Mouse (Mus musculus) neural tube, embryonic 15.5 days (tissue): Measurements from ENCODE around the gene Ptgs2. TPM values are rescaled to one million over a fixed set of nuclear protein-coding genes. Genes with fewer than 3 reads are reported as not detected.

ENCODE experiments used
- ATAC-seq: fragments of 200-750 bp; cut with Nextera tagmentation; 2 replicates; pipeline ENCODE4 v1.8.0; 2017; ENCODE audit warnings: mild to moderate bottlenecking, moderate TSS enrichment, moderate library complexity; ENCODE audit not compliant: low FRiP score
- H3K27ac ChIP-seq: fragments of 300-500 bp; sonication (generic); replicated peaks from 2 replicates; pipeline ENCODE4 v1.5.1; 2015; ENCODE audit warnings: mild to moderate bottlenecking, inconsistent platforms
- H3K27me3 ChIP-seq: fragments of 300-500 bp; sonication (generic); replicated peaks from 2 replicates; pipeline ENCODE4 v1.6.1; 2015; ENCODE audit warnings: inconsistent platforms
- H3K36me3 ChIP-seq: fragments of 300-500 bp; sonication (generic); 2 replicates; pipeline ENCODE4 v1.6.1; 2015; ENCODE audit warnings: inconsistent platforms
- H3K4me1 ChIP-seq: fragments of 300-500 bp; sonication (generic); 2 replicates; pipeline ENCODE4 v1.6.1; 2015; ENCODE audit warnings: inconsistent platforms
- H3K4me2 ChIP-seq: fragments of 300-500 bp; sonication (generic); 2 replicates; pipeline ENCODE4 v1.6.1; 2015; ENCODE audit warnings: inconsistent platforms, mild to moderate bottlenecking, moderate library complexity
- H3K4me3 ChIP-seq: fragments of 300-500 bp; sonication (generic); replicated peaks from 2 replicates; pipeline ENCODE4 v1.5.1; 2015; ENCODE audit warnings: mild to moderate bottlenecking, inconsistent platforms
- H3K9ac ChIP-seq: fragments of 300-500 bp; sonication (generic); replicated peaks from 2 replicates; pipeline ENCODE4 v1.6.1; 2015; ENCODE audit warnings: mild to moderate bottlenecking, inconsistent platforms
- H3K9me3 ChIP-seq: fragments of 300-500 bp; sonication (generic); replicated peaks from 2 replicates; pipeline ENCODE4 v1.6.1; 2016; ENCODE audit warnings: inconsistent platforms
- WGBS: fragments of 180-500 bp; shearing (Covaris S2); methylation state at CpG from one replicate; pipeline ENCODE4 v1.1.7; 2015; ENCODE audit warnings: mixed read lengths; 5-methylcytosine and 5-hydroxymethylcytosine counted together
- polyA plus RNA-seq: library from polyadenylated mRNA; unstranded; fragments of >200 nt; fragmentation: Nextera tagmentation; extraction: Ambion mirVana; gene quantifications from 2 replicates; pipeline ENCODE4 v1.2.1, GENCODE M21; 2015

The Ptgs2 gene
- polyA plus RNA-seq = 0.03 and 0.22 TPM in 2 replicates

GRCm38 (mm10) chr1:150099790-150100333, at the start of gene Ptgs2:
TSS of gene Ptgs2 (plus strand) at chr1:150100031.
- peak within 1 kb of the TSS; percentile 48 for H3K9ac ChIP-seq
- peak within 1 kb of the TSS; percentile 98 for H3K4me2 ChIP-seq
- H3K27ac ChIP-seq = no peak within 1 kb of the TSS
- H3K4me3 ChIP-seq = peak within 1 kb of the TSS; percentile 52
- no peaks in the 10 kb centered on the region for H3K9me3 ChIP-seq
- WGBS = 1% methylated on average over 26 of the region's 26 CpGs
- ATAC-seq = peak; percentile 82
- peaks cover 11% of the 10 kb centered on the region for H3K4me1 ChIP-seq
- no peaks in the 10 kb centered on the region for H3K36me3 ChIP-seq
- H3K27me3 ChIP-seq = no peaks in the 10 kb centered on the region

GRCm38 (mm10) chr1:150050256-150050655, 49.6 kb upstream of the Ptgs2 start:
- Histone ChIP-seq H3K27ac (no peak overlapping the region), H3K36me3 (no peaks in the 10 kb centered on the region), H3K4me3 (no peak overlapping the region), H3K27me3 (no peaks in the 10 kb centered on the region), H3K9me3 (no peaks in the 10 kb centered on the region), H3K9ac (no peak overlapping the region), H3K4me1 (no peaks in the 10 kb centered on the region), H3K4me2 (no peak overlapping the region)
- WGBS = 92% methylated on average over 1 of the region's 1 CpGs
- no peak for ATAC-seq

GRCm38 (mm10) chr1:150065684-150066083, 34.1 kb upstream of the Ptgs2 start:
- H3K9me3 ChIP-seq = no peaks in the 10 kb centered on the region
- H3K9ac ChIP-seq = no peak overlapping the region
- H3K36me3 ChIP-seq = no peaks in the 10 kb centered on the region
- no peaks in the 10 kb centered on the region for H3K4me1 ChIP-seq
- no peaks in the 10 kb centered on the region for H3K27me3 ChIP-seq
- no peak overlapping the region for H3K27ac ChIP-seq
- no peak for ATAC-seq
- WGBS = 90% methylated on average over 1 of the region's 1 CpGs
- no peak overlapping the region for H3K4me3 ChIP-seq
- H3K4me2 ChIP-seq = no peak overlapping the region

GRCm38 (mm10) chr1:150072880-150073279, 27.0 kb upstream of the Ptgs2 start:
- Histone ChIP-seq H3K9ac (no peak overlapping the region), H3K27ac (no peak overlapping the region), H3K36me3 (no peaks in the 10 kb centered on the region), H3K4me1 (no peaks in the 10 kb centered on the region), H3K27me3 (no peaks in the 10 kb centered on the region), H3K4me2 (no peak overlapping the region), H3K4me3 (no peak overlapping the region), H3K9me3 (no peaks in the 10 kb centered on the region)
- WGBS = 83% methylated on average over 3 of the region's 3 CpGs
- ATAC-seq = no peak

GRCm38 (mm10) chr1:150074609-150075008, 25.2 kb upstream of the Ptgs2 start:
- H3K27me3 ChIP-seq = no peaks in the 10 kb centered on the region
- no peak overlapping the region for H3K4me3 ChIP-seq
- H3K4me1 ChIP-seq = no peaks in the 10 kb centered on the region
- 58% methylated on average over 1 of the region's 1 CpGs for WGBS
- no peak for ATAC-seq
- no peaks in the 10 kb centered on the region for H3K9me3 ChIP-seq
- H3K36me3 ChIP-seq = no peaks in the 10 kb centered on the region
- no peak overlapping the region for H3K4me2 ChIP-seq
- H3K27ac ChIP-seq = no peak overlapping the region
- no peak overlapping the region for H3K9ac ChIP-seq

- H3K27me3 ChIP-seq = no peaks in the 10 kb centered on the region
- no peaks in the 10 kb centered on the region for H3K4me1 ChIP-seq
- WGBS = 81% methylated on average over 6 of the region's 6 CpGs
- H3K4me2 ChIP-seq = no peak overlapping the region
- H3K4me3 ChIP-seq = no peak overlapping the region
- no peaks in the 10 kb centered on the region for H3K36me3 ChIP-seq
- no peak for ATAC-seq
- H3K9ac ChIP-seq = no peak overlapping the region
- no peak overlapping the region for H3K27ac ChIP-seq
- no peaks in the 10 kb centered on the region; the same call in 1 of the 2 replicates for H3K9me3 ChIP-seq
Measured at GRCm38 (mm10) chr1:150089040-150089692, 10.7 kb upstream of the Ptgs2 start.

- no peak overlapping the region for H3K9ac ChIP-seq
- WGBS = 43% methylated on average over 1 of the region's 1 CpGs
- no peak overlapping the region for H3K4me3 ChIP-seq
- ATAC-seq = no peak
- no peak overlapping the region for H3K27ac ChIP-seq
- no peaks in the 10 kb centered on the region; the same call in 1 of the 2 replicates for H3K9me3 ChIP-seq
- H3K36me3 ChIP-seq = no peaks in the 10 kb centered on the region
- no peaks in the 10 kb centered on the region for H3K4me1 ChIP-seq
- H3K4me2 ChIP-seq = no peak overlapping the region
- H3K27me3 ChIP-seq = no peaks in the 10 kb centered on the region
Measured at GRCm38 (mm10) chr1:150090229-150090628, 9.6 kb upstream of the Ptgs2 start.

GRCm38 (mm10) chr1:150097036-150097435, 2.8 kb upstream of the Ptgs2 start:
- Histone ChIP-seq H3K9me3 (no peaks in the 10 kb centered on the region; the same call in 1 of the 2 replicates), H3K4me3 (no peak overlapping the region), H3K27ac (no peak overlapping the region), H3K4me1 (peaks cover 11% of the 10 kb centered on the region), H3K9ac (no peak overlapping the region), H3K27me3 (no peaks in the 10 kb centered on the region), H3K4me2 (no peak overlapping the region), H3K36me3 (no peaks in the 10 kb centered on the region)
- 89% methylated on average over 2 of the region's 2 CpGs for WGBS
- ATAC-seq = no peak

- ATAC-seq = no peak
- H3K27ac ChIP-seq = no peak overlapping the region
- H3K9me3 ChIP-seq = no peaks in the 10 kb centered on the region; the same call in 1 of the 2 replicates
- H3K4me3 ChIP-seq = no peak overlapping the region
- no peaks in the 10 kb centered on the region for H3K27me3 ChIP-seq
- no peak overlapping the region for H3K4me2 ChIP-seq
- H3K9ac ChIP-seq = no peak overlapping the region
- H3K36me3 ChIP-seq = no peaks in the 10 kb centered on the region
- WGBS = 81% methylated on average over 1 of the region's 1 CpGs
- H3K4me1 ChIP-seq = peaks cover 11% of the 10 kb centered on the region
Measured at GRCm38 (mm10) chr1:150097721-150098120, 2.1 kb upstream of the Ptgs2 start.

GRCm38 (mm10) chr1:150099374-150099773, 457 bp upstream of the Ptgs2 start:
- Histone ChIP-seq H3K36me3 (no peaks in the 10 kb centered on the region), H3K9ac (peak overlapping the region; percentile 48; the same call in 1 of the 2 replicates), H3K4me3 (peak overlapping the region; percentile 52), H3K27ac (no peak overlapping the region), H3K27me3 (no peaks in the 10 kb centered on the region), H3K9me3 (no peaks in the 10 kb centered on the region), H3K4me2 (peak overlapping the region; percentile 98), H3K4me1 (peaks cover 11% of the 10 kb centered on the region)
- ATAC-seq = peak; percentile 28; the same call in 1 of the 2 replicates
- 2% methylated on average over 9 of the region's 9 CpGs for WGBS

GRCm38 (mm10) chr1:150104228-150104720, 4.4 kb downstream of the Ptgs2 start:
- no peak for ATAC-seq
- no peak overlapping the region for H3K4me3 ChIP-seq
- no peaks in the 10 kb centered on the region for H3K9me3 ChIP-seq
- H3K27me3 ChIP-seq = no peaks in the 10 kb centered on the region
- H3K4me2 ChIP-seq = no peak overlapping the region
- H3K9ac ChIP-seq = no peak overlapping the region
- H3K36me3 ChIP-seq = no peaks in the 10 kb centered on the region
- 89% methylated on average over 6 of the region's 6 CpGs for WGBS
- H3K27ac ChIP-seq = no peak overlapping the region
- peaks cover 10% of the 10 kb centered on the region for H3K4me1 ChIP-seq

- WGBS = 95% methylated on average over 7 of the region's 7 CpGs
- Histone ChIP-seq H3K27ac (no peak overlapping the region), H3K9me3 (no peaks in the 10 kb centered on the region), H3K27me3 (no peaks in the 10 kb centered on the region), H3K4me2 (no peak overlapping the region), H3K36me3 (no peaks in the 10 kb centered on the region), H3K4me3 (no peak overlapping the region), H3K9ac (no peak overlapping the region), H3K4me1 (no peaks in the 10 kb centered on the region)
- no peak for ATAC-seq
Measured at GRCm38 (mm10) chr1:150106736-150107135, 6.9 kb downstream of the Ptgs2 start.
